Mouse (Mus musculus) midbrain, embryonic 11.5 days (tissue): ENCODE measurements around the gene Gm10073. TPM values are rescaled to one million over a fixed set of nuclear protein-coding genes. Genes with fewer than 3 reads are reported as not detected.
"Not testable (repeated sequence)": the region's sequence is repeated elsewhere in the genome, so short reads cannot be mapped to it uniquely, and the experiment has no call there.

Source experiments
- ATAC-seq: fragments of 200-750 bp; cut with Nextera tagmentation; 2 replicates; pipeline ENCODE4 v1.8.0; 2017; ENCODE audit warnings: moderate TSS enrichment, moderate library complexity; ENCODE audit not compliant: low FRiP score
- DNase-seq: peaks from one replicate; pipeline ENCODE4 v3.0.0; 2015; ENCODE audit warnings: low spot score; ENCODE audit errors: missing footprints
- H3K27ac ChIP-seq: fragments of 300-500 bp; sonication (generic); 2 replicates; pipeline ENCODE4 v1.5.1; 2014; ENCODE audit warnings: low read depth, low read length
- H3K27me3 ChIP-seq: fragments of 300-500 bp; sonication (generic); 2 replicates; pipeline ENCODE4 v1.6.1; 2014; ENCODE audit warnings: mild to moderate bottlenecking, low read length, moderate library complexity, mixed read lengths; ENCODE audit not compliant: control insufficient read depth, insufficient read depth
- H3K36me3 ChIP-seq: fragments of 300-500 bp; sonication (generic); 2 replicates; pipeline ENCODE4 v1.6.1; 2014; ENCODE audit warnings: mild to moderate bottlenecking, low read length, moderate library complexity, mixed read lengths; ENCODE audit not compliant: control insufficient read depth, insufficient read depth
- H3K4me1 ChIP-seq: fragments of 300-500 bp; sonication (generic); 2 replicates; pipeline ENCODE4 v1.6.1; 2014; ENCODE audit warnings: low read length; ENCODE audit not compliant: control insufficient read depth, insufficient read depth
- H3K4me2 ChIP-seq: fragments of 300-500 bp; sonication (generic); 2 replicates; pipeline ENCODE4 v1.6.1; 2014; ENCODE audit warnings: mild to moderate bottlenecking, moderate library complexity
- H3K4me3 ChIP-seq: fragments of 300-500 bp; sonication (generic); 2 replicates; pipeline ENCODE4 v1.5.1; 2014; ENCODE audit warnings: low read depth, low read length
- H3K9ac ChIP-seq: fragments of 300-500 bp; sonication (generic); 2 replicates; pipeline ENCODE4 v1.6.1; 2014; ENCODE audit warnings: low read length
- H3K9me3 ChIP-seq: fragments of 300-500 bp; sonication (generic); 2 replicates; pipeline ENCODE4 v1.6.1; 2016; ENCODE audit warnings: low read length; ENCODE audit not compliant: control insufficient read depth
- WGBS: fragments of 180-500 bp; shearing (Covaris S2); extraction: QIAGEN DNeasy Blood & Tissue Kit; methylation state at CpG from one replicate; pipeline ENCODE4 v1.1.7; 2014; 5-methylcytosine and 5-hydroxymethylcytosine counted together
- polyA plus RNA-seq: library from polyadenylated mRNA; unstranded; fragments of >200 nt; fragmentation: Nextera tagmentation; extraction: Ambion mirVana; gene quantifications from 2 replicates; pipeline ENCODE4 v1.2.1, GENCODE M21; 2014

Gene Gm10073
- polyA plus RNA-seq, 1 experiment from 2014 or later: 7.5 TPM

DNA sequence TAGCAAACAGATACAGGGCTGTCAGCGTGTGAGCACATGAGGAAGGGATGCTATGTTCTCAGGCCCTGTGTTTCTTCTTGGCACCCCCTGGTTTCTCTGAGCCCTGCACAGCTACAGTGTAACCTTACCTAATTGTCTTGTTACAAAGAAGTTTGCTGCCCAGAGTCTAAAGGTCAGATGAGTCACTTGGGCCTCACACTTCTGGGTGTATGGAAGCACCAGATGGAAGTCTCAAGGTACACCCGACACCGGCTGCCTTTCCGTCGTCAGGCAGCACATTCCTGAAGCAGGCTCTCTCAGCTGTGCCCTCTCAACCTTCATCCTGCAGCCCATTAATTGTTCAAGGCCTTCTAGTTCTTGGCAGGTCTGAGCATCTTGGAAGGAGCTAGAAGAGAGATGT is 41.4 kb upstream of the Gm10073 start:
- WGBS: 70% methylated on average over 5 of the region's 5 CpGs
- no peak for ATAC-seq

DNA sequence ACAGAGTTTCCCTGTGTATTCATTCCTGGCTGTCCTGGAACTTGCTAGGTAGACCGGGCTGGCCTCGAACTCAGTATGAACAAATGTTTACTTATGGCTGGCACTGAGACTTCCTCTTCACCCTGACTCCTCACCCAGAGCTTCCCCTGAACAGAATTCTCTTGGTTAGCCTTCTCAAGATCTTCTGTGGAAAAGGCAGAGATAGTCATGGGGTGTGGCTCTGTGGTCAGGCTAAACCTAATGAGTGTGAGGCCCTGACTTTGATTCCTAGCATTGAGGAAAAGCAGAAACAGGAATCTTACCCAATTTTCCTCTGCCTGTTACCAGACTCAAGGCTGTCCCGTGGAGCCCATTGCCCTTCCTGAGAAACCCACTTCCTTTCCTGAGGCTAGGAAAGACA is 38.8 kb upstream of the Gm10073 start:
- no peak for ATAC-seq
- no peaks in the 10 kb centered on the region for H3K9me3 ChIP-seq
- WGBS: 84% methylated on average over 3 of the region's 3 CpGs

More for the DNA sequence above, 41.4 kb upstream of the Gm10073 start:
- Histone ChIP-seq H3K36me3 (no peaks in the 10 kb centered on the region), H3K9me3 (no peaks in the 10 kb centered on the region), H3K4me3 (no peak overlapping the region), H3K9ac (no peak overlapping the region), H3K4me2 (no peak overlapping the region), H3K27me3 (no peaks in the 10 kb centered on the region), H3K27ac (no peak overlapping the region), H3K4me1 (peaks cover 10% of the 10 kb centered on the region)
- no peak for DNase-seq

DNA sequence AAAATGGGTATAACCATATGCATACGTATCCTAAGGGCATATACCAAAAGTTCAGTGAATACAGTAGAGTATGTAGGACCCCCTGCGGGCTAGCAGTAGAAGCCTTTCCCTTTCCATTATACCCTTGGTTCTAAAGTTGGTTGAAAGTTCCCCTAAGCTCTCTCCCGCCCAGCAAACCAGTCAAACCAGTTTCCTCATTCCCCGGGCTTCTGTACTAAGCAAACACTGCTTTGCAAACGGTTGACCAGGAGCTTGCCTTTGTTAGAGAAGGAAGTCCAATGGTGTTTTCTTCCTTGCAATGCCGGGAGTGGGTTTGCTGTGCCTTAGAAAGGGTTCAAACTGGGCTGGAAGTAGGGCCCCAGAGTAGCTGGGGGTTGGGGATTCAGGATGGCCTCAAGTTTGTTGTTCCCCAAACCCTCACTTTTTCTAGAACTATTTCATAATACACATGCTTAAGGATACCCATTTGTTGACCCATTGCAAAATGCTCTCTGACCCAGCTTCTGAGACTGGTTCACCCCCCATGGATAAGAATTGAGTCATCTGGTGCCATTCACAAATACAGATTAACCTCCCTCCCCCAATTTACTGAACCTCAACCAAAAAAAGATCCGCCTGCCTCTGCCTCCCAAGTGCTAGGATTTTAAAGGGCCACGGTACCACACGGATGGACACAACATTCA is 37.8 kb upstream of the Gm10073 start:
- Histone ChIP-seq H3K9ac (no peak overlapping the region), H3K27me3 (peaks cover under 1% of the 10 kb centered on the region; the same call in 1 of the 2 replicates), H3K4me3 (no peak overlapping the region), H3K27ac (no peak overlapping the region), H3K36me3 (no peaks in the 10 kb centered on the region), H3K9me3 (no peaks in the 10 kb centered on the region), H3K4me2 (no peak overlapping the region), H3K4me1 (no peaks in the 10 kb centered on the region)
- ATAC-seq: no peak
- no peak for DNase-seq
- 65% methylated on average over 9 of the region's 9 CpGs for WGBS

More for the DNA sequence above, 38.8 kb upstream of the Gm10073 start:
- no peak overlapping the region for H3K4me3 ChIP-seq
- H3K9ac ChIP-seq: no peak overlapping the region
- H3K36me3 ChIP-seq: no peaks in the 10 kb centered on the region
- H3K27me3 ChIP-seq: no peaks in the 10 kb centered on the region
- no peak overlapping the region for H3K4me2 ChIP-seq
- H3K4me1 ChIP-seq: peaks cover 1% of the 10 kb centered on the region; the same call in 1 of the 2 replicates
- no peak for DNase-seq
- H3K27ac ChIP-seq: no peak overlapping the region

DNA sequence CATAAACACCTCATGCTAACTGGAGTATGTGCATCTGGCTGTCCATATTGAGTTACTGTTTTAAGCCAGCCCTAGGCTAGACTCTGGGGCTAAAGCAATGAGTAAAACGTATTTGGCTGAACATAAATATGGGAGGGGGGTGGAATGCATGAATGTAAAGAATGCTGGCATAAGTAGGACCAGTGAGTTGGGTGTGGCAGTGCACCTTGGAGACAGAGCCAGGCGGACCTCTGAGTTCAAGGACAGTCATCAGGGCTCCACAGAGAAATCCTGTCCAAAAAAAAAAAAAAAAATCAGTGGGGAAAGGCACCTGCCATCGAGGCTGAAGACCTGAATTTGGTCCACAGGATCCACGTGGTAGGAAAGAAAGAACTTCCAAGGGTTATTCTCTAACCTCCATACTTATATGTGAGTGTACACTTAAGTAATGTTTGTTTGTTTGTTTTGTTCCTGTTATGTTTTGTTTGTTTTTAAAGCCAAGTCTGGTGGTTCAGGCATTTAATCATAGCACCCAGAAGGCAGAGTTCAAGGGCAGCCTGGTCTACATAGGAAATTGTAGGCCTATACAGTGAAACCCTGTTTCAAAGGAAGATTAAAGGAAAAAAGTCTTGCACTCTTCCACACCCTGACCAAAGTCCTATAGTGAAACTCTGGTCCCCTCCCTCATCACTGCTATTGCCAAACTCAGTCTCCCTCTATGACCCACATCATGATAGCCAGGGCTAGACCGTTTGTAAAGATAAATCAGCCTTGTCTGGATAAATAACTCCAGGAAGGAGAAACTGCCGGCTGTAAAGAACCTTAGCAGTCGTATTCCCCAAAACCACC is 36.0 kb upstream of the Gm10073 start:
- WGBS: 80% methylated on average over 7 of the region's 7 CpGs
- ATAC-seq (no peak), DNase-seq (no peak)
- no peaks in the 10 kb centered on the region for H3K9me3 ChIP-seq
- no peak overlapping the region for H3K9ac ChIP-seq
- H3K4me3 ChIP-seq: no peak overlapping the region
- no peaks in the 10 kb centered on the region for H3K4me1 ChIP-seq
- no peaks in the 10 kb centered on the region for H3K36me3 ChIP-seq
- H3K27ac ChIP-seq: no peak overlapping the region
- H3K4me2 ChIP-seq: no peak overlapping the region
- peaks cover 14% of the 10 kb centered on the region for H3K27me3 ChIP-seq

DNA sequence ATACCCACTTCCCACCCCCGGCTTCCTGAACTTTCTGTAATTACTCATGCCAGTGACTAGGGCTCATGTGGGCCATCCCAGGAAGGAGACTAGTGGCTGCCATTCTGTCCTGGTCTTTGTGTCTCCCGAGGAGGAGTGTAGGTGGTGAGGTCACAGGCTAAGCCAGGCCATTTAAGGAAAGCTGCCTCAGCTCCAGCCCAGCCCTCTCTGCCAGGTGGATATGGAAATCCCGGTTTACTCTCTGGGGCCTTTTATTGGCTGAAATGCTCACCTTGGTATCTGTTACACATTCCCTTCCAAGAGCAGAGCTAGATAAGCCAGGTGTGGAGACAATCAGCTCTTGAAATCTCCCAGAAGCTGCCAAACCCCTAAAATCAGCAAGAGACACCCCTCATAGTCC is 35.2 kb upstream of the Gm10073 start:
- Histone ChIP-seq H3K27ac (no peak overlapping the region), H3K27me3 (peaks cover 23% of the 10 kb centered on the region), H3K36me3 (no peaks in the 10 kb centered on the region), H3K4me3 (no peak overlapping the region), H3K9me3 (no peaks in the 10 kb centered on the region), H3K4me1 (peaks cover 8% of the 10 kb centered on the region), H3K4me2 (no peak overlapping the region), H3K9ac (no peak overlapping the region)
- no peak for DNase-seq
- WGBS: 64% methylated on average over 3 of the region's 3 CpGs
- ATAC-seq: no peak

DNA sequence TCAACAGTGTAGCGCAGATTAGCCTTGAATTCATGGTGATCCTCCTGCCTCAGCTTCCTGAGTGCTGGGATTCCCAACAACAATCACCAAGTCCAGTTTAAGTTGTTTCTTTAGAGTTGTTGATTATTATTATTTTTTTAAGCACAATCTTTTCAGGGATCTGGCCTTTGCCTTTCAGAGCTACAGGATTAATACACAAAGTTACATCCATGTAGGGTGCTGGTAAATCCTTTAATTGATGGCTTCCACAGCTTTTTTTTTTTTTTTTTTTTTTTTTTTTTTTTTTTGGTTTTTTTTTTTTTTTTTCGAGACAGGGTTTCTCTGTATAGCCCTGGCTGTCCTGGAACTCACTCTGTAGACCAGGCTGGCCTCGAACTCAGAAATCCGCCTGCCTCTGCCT is 34.5 kb upstream of the Gm10073 start:
- H3K36me3 ChIP-seq, DNase-seq, H3K4me2 ChIP-seq, H3K9me3 ChIP-seq, H3K9ac ChIP-seq, H3K27ac ChIP-seq, H3K4me3 ChIP-seq, ATAC-seq: not testable (repeated sequence)
- Histone ChIP-seq H3K27me3 (peaks cover 29% of the 10 kb centered on the region), H3K4me1 (peaks cover 11% of the 10 kb centered on the region)
- WGBS: 89% methylated on average over 2 of the region's 4 CpGs

DNA sequence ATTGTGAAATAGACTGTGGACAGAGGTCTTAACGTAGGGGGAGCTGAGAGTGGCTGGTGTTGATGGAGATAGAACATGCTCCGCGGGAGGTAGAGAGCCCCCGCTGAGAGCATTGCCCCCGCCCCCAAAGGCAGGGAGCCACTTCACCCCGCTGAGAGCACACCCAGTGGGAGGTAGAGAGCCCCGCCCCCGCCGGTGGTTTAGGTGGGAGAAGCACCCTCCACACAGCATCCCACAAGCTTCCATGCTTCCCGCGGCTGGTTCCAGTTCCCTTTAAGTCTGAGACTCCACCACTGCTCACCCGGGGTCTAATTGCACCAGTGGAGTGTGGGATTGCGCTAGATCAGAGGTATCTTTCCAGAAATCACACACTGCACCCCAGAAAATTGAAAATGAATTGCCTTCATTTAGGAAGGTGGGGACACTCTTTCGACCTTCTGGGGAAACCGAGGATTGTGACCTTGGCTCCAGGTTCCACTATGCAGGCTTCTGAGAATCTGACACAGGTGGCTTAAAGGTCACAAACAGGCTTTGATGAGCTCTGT is 33.4 kb upstream of the Gm10073 start:
- DNase-seq (no peak), ATAC-seq (no peak)
- no peaks in the 10 kb centered on the region for H3K36me3 ChIP-seq
- H3K4me1 ChIP-seq: peaks cover 13% of the 10 kb centered on the region
- H3K27me3 ChIP-seq: peaks cover 39% of the 10 kb centered on the region
- H3K4me3 ChIP-seq: no peak overlapping the region
- 36% methylated on average over 15 of the region's 15 CpGs for WGBS
- no peak overlapping the region for H3K4me2 ChIP-seq
- H3K9ac ChIP-seq: no peak overlapping the region
- H3K9me3 ChIP-seq: no peaks in the 10 kb centered on the region
- no peak overlapping the region for H3K27ac ChIP-seq

DNA sequence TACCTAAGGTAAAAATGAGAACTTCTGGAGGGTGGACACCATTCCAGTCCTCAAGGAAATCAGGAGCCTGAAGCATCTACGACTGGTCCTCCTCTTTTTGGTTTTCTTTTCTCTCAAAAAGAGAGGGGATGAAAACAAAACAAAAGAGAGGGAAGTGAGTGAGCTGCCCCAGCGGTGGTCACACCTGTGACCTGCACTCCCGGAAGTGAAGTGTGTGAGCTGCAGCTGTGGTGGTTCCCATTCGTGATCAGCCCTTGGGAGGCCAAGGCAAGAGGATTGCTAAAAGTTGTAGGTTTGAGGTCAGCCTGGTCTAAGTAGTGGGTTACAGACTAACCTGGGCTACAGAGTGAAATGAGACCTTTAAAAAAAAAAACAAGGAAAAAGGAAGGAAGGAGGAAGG is 32.9 kb upstream of the Gm10073 start:
- WGBS: 44% methylated on average over 4 of the region's 4 CpGs
- peaks cover 39% of the 10 kb centered on the region for H3K27me3 ChIP-seq

DNA sequence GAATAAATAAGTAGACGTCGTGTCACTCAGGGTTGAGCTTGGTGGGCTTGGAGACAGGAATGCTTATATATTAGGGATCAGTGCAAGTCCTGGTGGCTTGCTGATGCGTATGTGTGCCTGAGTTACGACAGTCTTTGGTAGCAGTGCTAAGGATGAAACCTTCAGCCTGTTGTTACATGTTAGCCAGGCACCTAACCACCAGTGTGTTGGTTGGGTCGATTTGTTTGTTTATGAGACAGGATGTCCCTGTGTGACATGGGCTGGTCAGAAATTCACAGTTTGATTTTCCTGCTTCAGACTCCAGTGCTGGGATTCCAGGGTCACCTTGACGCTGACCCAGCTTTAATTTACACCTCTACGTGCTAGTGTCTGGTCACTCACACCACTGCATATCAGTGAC is 32.4 kb upstream of the Gm10073 start:
- H3K27me3 ChIP-seq: peaks cover 39% of the 10 kb centered on the region
- DNase-seq (no peak), ATAC-seq (no peak)
- H3K4me2 ChIP-seq: no peak overlapping the region
- H3K9ac ChIP-seq: no peak overlapping the region
- no peaks in the 10 kb centered on the region for H3K9me3 ChIP-seq
- peaks cover 13% of the 10 kb centered on the region for H3K4me1 ChIP-seq
- H3K36me3 ChIP-seq: no peaks in the 10 kb centered on the region
- no peak overlapping the region for H3K27ac ChIP-seq
- 76% methylated on average over 7 of the region's 7 CpGs for WGBS
- H3K4me3 ChIP-seq: no peak overlapping the region

More for the DNA sequence above, 32.9 kb upstream of the Gm10073 start:
- Histone ChIP-seq H3K4me3 (no peak overlapping the region), H3K27ac (no peak overlapping the region), H3K4me2 (no peak overlapping the region), H3K36me3 (no peaks in the 10 kb centered on the region), H3K4me1 (peaks cover 13% of the 10 kb centered on the region), H3K9ac (no peak overlapping the region), H3K9me3 (no peaks in the 10 kb centered on the region)
- ATAC-seq (no peak), DNase-seq (no peak)
